Mouse (Mus musculus) stomach, postnatal 0 days (tissue): Measurements from ENCODE around the gene Adgra1.

Experiments
- CTCF ChIP-seq: IDR thresholded peaks from 2 replicates; pipeline ENCODE4 v1.5.1; 2016; ENCODE audit warnings: antibody characterized with exemption, low read depth, mild to moderate bottlenecking, moderate library complexity
- EP300 ChIP-seq: optimal IDR thresholded peaks from 2 replicates; pipeline ENCODE3; 2016; ENCODE audit warnings: antibody characterized with exemption

DNA sequence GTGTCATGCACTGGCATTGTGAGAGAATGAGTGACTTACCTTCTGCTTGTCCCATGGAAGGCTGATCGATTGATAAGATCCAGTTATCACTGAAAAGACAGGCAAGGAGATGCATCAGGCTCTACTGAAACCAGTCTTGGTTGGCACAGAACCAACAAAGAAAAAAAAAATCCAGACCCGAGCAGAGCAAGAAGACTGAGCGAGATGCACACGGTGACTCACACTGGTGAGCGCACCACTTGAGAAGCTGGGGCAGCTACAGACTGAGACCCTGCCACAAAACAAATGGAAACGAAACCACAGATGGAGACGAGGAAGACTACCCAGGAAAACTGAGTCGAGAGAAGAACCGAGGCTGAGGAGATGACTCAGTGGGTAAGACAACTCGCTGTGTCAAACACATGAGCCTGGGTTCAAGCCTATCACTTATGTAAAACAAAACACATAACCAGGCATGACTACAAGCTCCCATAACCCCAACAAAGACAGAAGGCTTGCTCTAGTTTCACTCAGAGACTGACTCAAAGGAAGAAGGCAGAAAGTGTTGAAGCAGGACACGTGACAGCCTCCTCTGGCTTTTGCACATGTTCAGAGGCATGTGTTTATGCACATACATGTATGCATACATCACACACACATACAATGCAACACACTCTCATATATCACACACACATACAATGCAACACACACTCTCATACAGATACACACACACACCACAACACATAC, 6.6 kb downstream of the Adgra1 start:
- TF ChIP-seq CTCF (no peak), EP300 (no peak)
